Mouse (Mus musculus) liver, embryonic 14.5 days (tissue): ENCODE measurements around the gene Afg1l.

Source experiments
- CTCF ChIP-seq: IDR thresholded peaks from 2 replicates; pipeline ENCODE4 v1.5.1; 2016; ENCODE audit warnings: antibody characterized with exemption, low read depth, control low read depth
- EP300 ChIP-seq: IDR thresholded peaks from 2 replicates; pipeline ENCODE4 v1.6.1; 2016; ENCODE audit warnings: antibody characterized with exemption, low read depth

DNA sequence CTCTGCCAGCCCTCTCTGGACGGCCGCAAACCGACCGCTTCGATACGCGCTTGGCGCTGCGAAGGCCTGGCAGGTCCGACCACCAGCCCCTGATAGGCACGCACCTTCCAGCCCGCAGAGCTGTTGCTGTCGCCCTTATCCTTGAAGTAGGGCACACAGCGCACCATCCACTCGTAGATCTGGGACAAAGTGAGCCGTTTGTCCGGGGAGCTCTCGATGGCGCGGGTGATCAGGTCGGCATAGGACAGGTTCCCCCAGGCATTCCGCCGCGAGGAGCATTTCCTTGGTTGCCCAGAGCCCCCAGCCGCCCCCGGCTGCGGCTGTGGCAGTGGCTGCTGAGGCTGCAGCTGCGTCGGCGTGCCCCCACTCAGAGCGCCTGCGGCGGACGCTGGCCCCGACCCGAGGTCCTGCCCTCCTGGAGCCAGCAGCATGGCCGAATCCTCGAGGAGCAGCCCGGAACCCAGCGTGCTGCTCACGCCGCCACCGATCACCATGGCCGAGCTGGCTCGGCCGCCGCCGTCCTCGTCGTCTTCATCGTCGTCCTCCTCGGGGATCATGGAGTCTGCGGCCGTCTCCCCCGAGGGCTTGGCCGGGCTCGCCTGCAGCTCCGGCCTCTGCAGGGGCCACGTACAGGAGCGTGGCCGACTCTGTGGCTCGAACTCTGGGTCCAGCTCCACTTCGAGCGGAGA, 203.5 kb downstream of the Afg1l start:
- TF ChIP-seq CTCF, result no peak
- no peak for TF ChIP-seq EP300
